Mouse (Mus musculus) cerebellum, adult 2 months (tissue): ENCODE measurements around the gene Bcl11b.

Experiments used
- CTCF ChIP-seq: fragments of 200-500 bp; IDR thresholded peaks from 2 replicates; pipeline ENCODE4 v1.5.1; 2011; ENCODE audit warnings: low read depth, mild to moderate bottlenecking, control low read depth, low read length, moderate library complexity, borderline replicate concordance; ENCODE audit not compliant: insufficient read depth
- POLR2A ChIP-seq: fragments of 200-500 bp; IDR thresholded peaks from 2 replicates; pipeline ENCODE4 v1.6.1; 2011; ENCODE audit warnings: low read length, control low read depth, borderline replicate concordance; ENCODE audit not compliant: insufficient read depth

DNA sequence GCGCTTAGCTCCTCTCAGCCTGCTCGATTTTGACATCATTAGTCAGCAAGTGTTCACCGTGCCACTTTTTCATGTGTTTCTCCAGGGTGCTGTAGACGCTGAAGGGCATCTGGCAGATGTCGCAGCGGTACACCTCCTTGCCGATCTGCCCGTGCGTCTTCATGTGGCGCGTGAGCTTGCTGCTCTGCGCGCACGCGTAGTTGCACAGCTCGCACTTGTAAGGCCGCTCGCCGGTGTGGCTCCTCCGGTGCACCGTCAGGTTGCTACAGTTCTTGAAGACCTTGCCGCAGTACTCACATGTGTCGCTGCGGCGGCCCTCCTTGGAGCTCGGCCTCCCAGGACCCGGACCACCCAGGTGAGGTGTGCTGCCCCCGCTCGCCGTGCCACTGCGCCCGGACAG is 88.0 kb downstream of the Bcl11b start:
- TF ChIP-seq CTCF, result no peak
- TF ChIP-seq POLR2A, result no peak
